Mouse (Mus musculus) stomach, adult 2 months (tissue): ENCODE measurements around the gene Pars2. TPM values are rescaled to one million over a fixed set of nuclear protein-coding genes. Genes with fewer than 3 reads are reported as not detected.

Experiments
- polyA plus RNA-seq: library from polyadenylated mRNA; depleted of rRNA; stranded (reverse); fragments of >200 nt; gene quantifications from 2 replicates; pipeline ENCODE4 v1.2.3, GENCODE M21; 2012; rRNA removed

Pars2 gene
- polyA plus RNA-seq: 2.9 and 3.0 TPM in 2 replicates

DNA sequence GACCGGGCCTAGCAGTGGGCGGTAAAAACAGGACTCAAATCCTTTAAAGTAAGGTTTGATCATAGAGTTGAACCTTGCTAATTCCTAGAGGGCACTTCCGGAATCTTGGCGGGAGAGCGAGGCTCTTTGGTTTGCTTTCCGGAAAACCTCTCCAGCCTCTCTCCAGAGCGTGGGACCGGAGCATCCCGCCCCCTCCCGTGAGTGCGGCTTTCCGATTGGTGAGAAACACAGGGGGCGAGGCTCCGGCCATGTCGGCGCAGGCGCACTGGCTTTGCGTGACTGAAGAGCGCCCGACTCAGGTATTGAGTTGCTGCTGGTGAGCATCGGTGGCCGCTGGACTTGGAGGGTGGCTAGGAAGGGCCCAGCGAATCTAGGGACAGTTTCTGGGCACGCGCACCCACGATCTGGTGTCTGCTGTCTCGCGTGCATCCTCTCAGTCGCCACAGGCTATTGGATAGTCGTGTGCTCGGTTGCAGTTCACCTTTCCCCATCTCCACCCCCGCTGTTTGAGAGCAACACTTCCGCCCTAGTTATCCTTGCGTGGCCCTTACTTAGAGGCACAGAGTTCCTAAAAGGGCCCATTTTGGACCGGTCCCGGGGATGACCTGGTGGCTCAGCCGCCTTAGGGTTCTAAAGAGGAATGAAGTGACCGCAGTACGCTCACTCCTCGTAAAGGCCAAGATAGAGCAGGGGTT is at the start of gene Pars2:
TSS of gene Pars2 (plus strand) at position 237 of the 695 bp plus-strand sequence.

DNA sequence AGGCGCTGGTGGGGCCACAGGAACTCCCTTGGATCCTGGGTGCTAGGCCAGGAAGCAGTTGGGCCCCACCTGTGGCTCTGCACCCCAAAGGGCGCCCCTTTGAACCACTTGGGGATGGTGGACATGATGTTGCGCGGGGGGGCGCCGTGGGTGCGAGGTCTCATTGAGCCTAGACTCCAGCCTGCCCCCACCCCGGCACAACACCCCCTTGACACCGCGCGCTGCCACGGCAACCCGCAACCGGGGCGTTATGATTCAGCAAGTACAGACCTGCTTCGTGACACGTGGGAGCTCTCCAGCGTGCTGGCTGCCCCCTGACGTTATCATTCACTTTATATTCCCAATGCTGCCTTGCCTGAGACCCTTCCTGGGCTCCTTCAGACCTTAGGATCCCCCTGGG is 33.8 kb upstream of the Pars2 start, which contains the start of gene Lexm:
TSS of gene Lexm (minus strand) at position 186 of the 400 bp plus-strand sequence.

GRCm38 (mm10) chr4:106622030-106622493 is 28.8 kb upstream of the Pars2 start, which contains the start of gene Ttc22:
TSS of gene Ttc22 (plus strand) at chr4:106622432.

DNA sequence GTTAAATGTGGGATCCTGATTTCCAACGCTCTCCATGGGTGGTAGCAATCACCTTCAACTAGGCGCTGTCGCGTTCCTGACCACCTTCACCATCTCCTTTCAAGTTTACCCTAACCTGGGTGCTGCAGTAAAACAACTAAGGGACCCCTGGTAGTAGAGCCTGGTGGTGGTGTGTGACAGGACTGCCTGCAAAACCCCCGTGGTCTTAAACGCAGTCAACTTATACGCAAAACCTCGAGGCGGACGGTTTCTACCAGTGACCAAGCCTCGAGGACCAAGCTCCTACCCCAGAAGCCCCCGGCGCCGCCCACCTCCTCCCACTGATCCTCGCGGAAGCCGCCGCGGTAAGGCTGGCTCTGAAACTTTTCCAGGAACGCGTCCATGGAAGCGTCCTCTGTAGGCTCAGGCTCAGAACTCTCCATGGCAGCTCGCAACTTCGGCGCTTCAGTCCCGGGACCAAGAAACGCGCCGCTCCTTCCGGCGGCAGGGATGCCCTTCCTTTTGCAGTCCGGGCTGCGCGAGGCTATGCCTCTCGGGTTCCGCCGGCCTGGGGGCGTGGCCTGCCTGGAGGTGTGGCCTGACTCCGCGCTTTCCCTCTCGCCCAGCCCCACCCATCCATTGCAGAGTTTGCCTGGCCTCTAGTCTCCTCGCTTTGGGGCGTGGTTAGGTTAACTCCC is 27.7 kb downstream of the Pars2 start, which contains the start of gene Ttc4:
TSS of gene Ttc4 (minus strand) at position 503 of the 677 bp plus-strand sequence.

Other genes with a start within 250 kb of the Pars2 start
- gene Pcsk9, start 186.7 kb upstream of the Pars2 start, polyA plus RNA-seq: 0.52 and 1.5 TPM in 2 replicates
- gene Bsnd, start 158.8 kb upstream of the Pars2 start, polyA plus RNA-seq: 0.09 TPM in 1 of 2 replicates, not detected in the other
- 54.1 and 65.5 TPM in 2 replicates for gene Dhcr24, start 90.0 kb upstream of the Pars2 start, polyA plus RNA-seq
- gene Lexm, start 33.8 kb upstream of the Pars2 start, polyA plus RNA-seq: not detected in 2 replicates
- gene Ttc22, start 28.6 kb upstream of the Pars2 start, polyA plus RNA-seq: 20.5 and 29.3 TPM in 2 replicates
- 12.4 and 14.4 TPM in 2 replicates for gene Ttc4, start 27.9 kb downstream of the Pars2 start, polyA plus RNA-seq
- gene Mroh7, start 79.9 kb downstream of the Pars2 start, polyA plus RNA-seq: 0.24 and 0.29 TPM in 2 replicates
- 0.30 TPM in 1 of 2 replicates, not detected in the other for gene Fam151a, start 82.8 kb downstream of the Pars2 start, polyA plus RNA-seq
- 10.4 and 13.1 TPM in 2 replicates for gene Acot11, start 153.9 kb downstream of the Pars2 start, polyA plus RNA-seq